Mouse (Mus musculus): Measurements from ENCODE around the gene Acvr2a.
"Not testable (repeated sequence)": the region's sequence is repeated elsewhere in the genome, so short reads cannot be mapped to it uniquely, and the experiment has no call there.

- not testable (repeated sequence) for TF ChIP-seq CHD2 (IDR thresholded peaks at IDR 0.05; ENCODE audit: low read length); NRF1 (IDR thresholded peaks at IDR 0.05; ENCODE audit: low read depth, low read length); MEF2A (IDR thresholded peaks at IDR 0.05; ENCODE audit: borderline replicate concordance, low read depth, low read length); TCF12 (IDR thresholded peaks at IDR 0.05; ENCODE audit: low read depth, low read length); CHD1 (IDR thresholded peaks at IDR 0.05; ENCODE audit: low read depth, low read length); MAFK (IDR thresholded peaks at IDR 0.05; ENCODE audit: insufficient replicate concordance, low read length); CTCF (conservative IDR thresholded peaks at IDR 0.05 in 1 of 2, IDR thresholded peaks at IDR 0.05 in 1 of 2; ENCODE audit: low read depth in 2 of 2, low read length in 2 of 2); KAT2A (IDR thresholded peaks at IDR 0.05; ENCODE audit: insufficient replicate concordance, low read length); BHLHE40 (IDR thresholded peaks at IDR 0.05; ENCODE audit: low read depth, low read length); MXI1 (IDR thresholded peaks at IDR 0.05; ENCODE audit: low read depth, low read length); EP300 (IDR thresholded peaks at IDR 0.05; ENCODE audit: low read length); HCFC1 (IDR thresholded peaks at IDR 0.05; ENCODE audit: low read depth, low read length); GABPA (IDR thresholded peaks at IDR 0.05; ENCODE audit: insufficient replicate concordance, low read depth, low read length)
These were observed 51.7 kb downstream of the Acvr2a start for GRCm38 (mm10) chr2:48865596-48865995.

Measured in CH12.LX (cell line).